Mouse (Mus musculus): ENCODE results near the gene Lims1.

- TF ChIP-seq CTCF (IDR thresholded peaks at IDR 0.05; ENCODE audit: control insufficient read depth, insufficient read depth, insufficient read length): no peak
- no peak for TF ChIP-seq CEBPB (IDR thresholded peaks at IDR 0.05; ENCODE audit: low read depth)
- TF ChIP-seq MAX (IDR thresholded peaks at IDR 0.05): no peak
- peak; percentile 86 for TF ChIP-seq MYOD1 (IDR thresholded peaks at IDR 0.05; ENCODE audit: control insufficient read depth, insufficient read length, low read depth)
- TF ChIP-seq MYOG (IDR thresholded peaks at IDR 0.05; ENCODE audit: control insufficient read depth, extremely low read depth, insufficient read length): no peak
These were observed 29.1 kb downstream of the Lims1 start for GRCm38 (mm10) chr10:58352364-58352763.
